Mouse (Mus musculus) erythroblast, embryonic 14.5 days (primary cell): ENCODE results near the gene Pglyrp2. TPM values are rescaled to one million over a fixed set of nuclear protein-coding genes. Genes with fewer than 3 reads are reported as not detected.
A peak's percentile ranks its signal among the peaks of the same experiment; 100 is the strongest.

ENCODE experiments used
- H3K27me3 ChIP-seq: 2 replicates; pipeline ENCODE4 v1.6.1; 2012; ENCODE audit warnings: inconsistent platforms; ENCODE audit not compliant: control insufficient read depth
- H3K36me3 ChIP-seq: 2 replicates; pipeline ENCODE4 v1.6.1; 2012; ENCODE audit warnings: mild to moderate bottlenecking, inconsistent platforms; ENCODE audit not compliant: control insufficient read depth
- H3K4me1 ChIP-seq: 2 replicates; pipeline ENCODE4 v1.6.1; 2012; ENCODE audit warnings: inconsistent platforms; ENCODE audit not compliant: control insufficient read depth
- H3K4me3 ChIP-seq: replicated peaks from 2 replicates; pipeline ENCODE3; 2012; ENCODE audit warnings: moderate library complexity, mild to moderate bottlenecking, inconsistent platforms
- H3K9me3 ChIP-seq: 2 replicates; pipeline ENCODE4 v1.6.1; 2012; ENCODE audit warnings: low read length, inconsistent platforms, mixed read lengths; ENCODE audit not compliant: control insufficient read depth
- GATA1 ChIP-seq: IDR thresholded peaks from 2 replicates; pipeline ENCODE4 v1.6.1; 2012; ENCODE audit warnings: low read length, inconsistent platforms, mixed read lengths
- TAL1 ChIP-seq: IDR thresholded peaks from 3 replicates; pipeline ENCODE4 v1.6.1; 2012; ENCODE audit warnings: low read length, inconsistent platforms, mixed read lengths
- polyA plus RNA-seq: library from polyadenylated mRNA; stranded (reverse); fragments of >175 nt; gene quantifications from 2 replicates; pipeline ENCODE4 v1.2.3, GENCODE M21; 2012

The Pglyrp2 gene
- polyA plus RNA-seq, 1 experiment = 0.03 TPM

DNA sequence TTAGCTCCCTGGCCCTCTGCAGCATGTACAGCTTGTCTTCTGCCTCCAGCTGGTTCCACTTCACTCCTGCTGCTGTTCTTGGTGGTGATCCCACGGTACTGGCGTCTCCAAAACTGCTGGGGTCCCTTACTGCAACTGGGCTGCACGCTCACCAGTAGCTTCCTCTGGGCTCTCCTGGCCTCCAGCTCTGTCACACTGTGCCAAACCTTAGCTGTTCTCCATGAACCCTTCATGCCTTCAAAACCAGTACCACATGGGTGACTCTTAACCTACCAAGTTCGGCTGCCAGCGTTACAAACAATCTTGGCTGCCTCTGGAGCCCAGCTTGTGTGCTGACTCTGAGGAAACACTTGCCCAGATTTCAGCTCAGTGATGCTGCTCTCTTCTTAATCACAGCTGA, 21.0 kb upstream of the Pglyrp2 start:
- Histone ChIP-seq H3K27me3 (peaks cover 5% of the 10 kb centered on the region; the same call in 1 of the 2 replicates), H3K36me3 (no peaks in the 10 kb centered on the region), H3K9me3 (peaks cover 9% of the 10 kb centered on the region), H3K4me3 (no peak overlapping the region), H3K4me1 (no peaks in the 10 kb centered on the region)
- TF ChIP-seq GATA1 (no peak), TAL1 (no peak)

DNA sequence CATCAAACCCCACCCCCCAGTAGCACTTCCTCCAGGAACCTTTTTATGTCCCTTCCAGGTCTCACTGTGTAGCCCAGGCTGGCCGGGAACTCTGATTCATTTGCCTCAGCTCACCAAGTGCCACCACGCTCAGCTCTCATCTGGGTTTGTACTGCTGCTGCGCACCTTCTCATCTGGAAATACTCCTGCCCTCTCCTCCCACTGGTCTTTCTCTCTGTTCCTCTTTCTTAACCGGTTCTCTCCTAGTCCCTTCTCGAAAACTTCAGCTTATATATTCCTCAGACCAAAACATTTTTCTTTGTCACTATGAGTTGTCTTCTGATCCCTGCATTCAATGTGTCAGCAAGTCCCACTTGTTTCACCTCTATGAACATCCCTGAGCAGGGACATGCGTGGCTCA, 19.3 kb upstream of the Pglyrp2 start:
- H3K36me3 ChIP-seq = no peaks in the 10 kb centered on the region
- peaks cover 7% of the 10 kb centered on the region; the same call in 1 of the 2 replicates for H3K27me3 ChIP-seq
- TF ChIP-seq TAL1 (no peak), GATA1 (no peak)

DNA sequence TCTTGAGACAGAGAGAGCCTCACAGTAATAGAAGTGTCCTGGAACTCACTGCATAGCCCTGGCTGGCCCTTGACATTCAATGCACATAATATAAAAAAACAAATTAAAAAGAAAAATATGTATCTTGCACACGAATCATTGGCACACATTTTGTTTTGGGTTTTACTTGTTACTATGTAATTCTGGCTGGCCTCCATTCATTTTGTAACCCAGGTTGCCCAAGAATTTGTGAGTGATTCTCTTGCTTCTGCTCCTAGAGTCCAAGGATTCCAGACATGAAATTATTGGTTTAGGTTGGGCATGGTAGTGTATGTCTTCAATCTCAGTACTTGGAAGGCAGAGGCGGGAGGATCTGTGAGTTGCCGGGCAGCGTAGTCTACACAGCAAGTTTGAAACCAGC, 13.1 kb upstream of the Pglyrp2 start:
- TF ChIP-seq GATA1 (no peak), TAL1 (no peak)
- Histone ChIP-seq H3K9me3 (no peaks in the 10 kb centered on the region), H3K27me3 (peaks cover 4% of the 10 kb centered on the region; the same call in 1 of the 2 replicates), H3K4me3 (no peak overlapping the region), H3K36me3 (no peaks in the 10 kb centered on the region), H3K4me1 (no peaks in the 10 kb centered on the region)

More for the DNA sequence above, 19.3 kb upstream of the Pglyrp2 start:
- H3K4me3 ChIP-seq = no peak overlapping the region
- no peaks in the 10 kb centered on the region for H3K4me1 ChIP-seq
- peaks cover 2% of the 10 kb centered on the region; the same call in 1 of the 2 replicates for H3K9me3 ChIP-seq

DNA sequence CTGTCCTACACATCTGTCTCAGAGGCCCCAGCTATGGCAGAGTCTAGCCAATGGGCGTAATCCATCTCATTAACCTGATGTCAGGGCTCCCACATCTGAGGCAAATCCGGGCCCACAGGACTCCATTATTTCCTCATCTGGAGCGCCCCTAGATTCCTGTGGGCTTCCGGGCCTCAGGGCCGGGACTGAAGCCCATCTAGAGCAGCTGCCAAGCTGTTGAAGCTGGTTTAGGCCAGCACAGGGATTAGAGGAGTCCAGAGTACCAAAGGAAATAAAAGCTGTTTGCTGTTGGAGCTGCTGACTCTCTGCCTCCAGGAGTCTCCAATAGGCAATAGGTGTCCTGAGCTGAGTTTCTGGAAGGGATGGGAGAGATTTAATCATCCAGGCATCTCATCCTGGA, 11.2 kb upstream of the Pglyrp2 start:
- no peaks in the 10 kb centered on the region for H3K4me1 ChIP-seq
- no peak overlapping the region for H3K4me3 ChIP-seq
- no peak for TF ChIP-seq GATA1
- TF ChIP-seq TAL1 = no peak
- 0 out of 2 replicates have a peak, but pooled peaks cover 2% of the 10 kb centered on the region for H3K27me3 ChIP-seq
- H3K36me3 ChIP-seq = no peaks in the 10 kb centered on the region
- no peaks in the 10 kb centered on the region for H3K9me3 ChIP-seq

DNA sequence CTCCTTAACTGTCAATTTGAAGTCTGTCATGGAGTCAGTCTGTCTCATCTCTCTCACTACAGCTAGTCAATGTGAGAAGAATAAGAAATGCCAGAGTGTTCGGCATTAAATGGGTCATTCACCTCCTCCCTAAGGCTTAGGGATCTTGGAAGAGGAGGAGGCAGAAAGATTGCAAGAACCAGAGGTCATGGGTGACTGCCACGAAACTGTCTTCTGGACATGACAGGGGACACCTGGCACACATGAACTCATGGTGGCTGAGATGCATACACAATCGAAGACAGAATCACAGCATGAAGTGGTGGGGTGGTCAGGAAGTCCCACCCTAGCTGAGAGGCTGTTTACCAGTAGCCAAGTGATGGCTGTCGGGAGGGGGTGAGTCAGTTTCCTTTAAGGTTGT, 10.4 kb upstream of the Pglyrp2 start:
- Histone ChIP-seq H3K4me1 (no peaks in the 10 kb centered on the region), H3K4me3 (no peak overlapping the region), H3K9me3 (no peaks in the 10 kb centered on the region), H3K27me3 (no peaks in the 10 kb centered on the region), H3K36me3 (no peaks in the 10 kb centered on the region)
- TF ChIP-seq TAL1 = 0 out of 3 replicates have a peak, but pooled peaks have one; percentile 16
- no peak for TF ChIP-seq GATA1

DNA sequence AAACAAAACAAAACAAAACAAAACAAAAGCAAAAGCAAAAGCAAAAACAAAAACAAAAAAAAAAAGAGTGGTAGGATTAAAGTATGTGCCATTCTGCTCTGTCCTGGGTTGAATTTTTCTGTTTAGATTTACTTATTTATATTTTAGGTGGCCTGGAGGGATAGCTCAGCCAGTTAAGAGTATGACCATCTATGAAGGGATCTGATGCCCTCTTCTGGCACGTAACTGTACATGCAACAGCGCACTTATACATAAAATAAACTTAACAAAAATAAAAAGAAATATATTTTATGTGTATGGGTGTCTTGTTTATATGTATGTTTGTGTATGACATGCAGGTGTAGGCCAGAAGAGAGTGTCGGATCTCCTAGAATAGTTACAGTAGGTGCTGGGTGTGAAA, 8.0 kb upstream of the Pglyrp2 start:
- Histone ChIP-seq H3K27me3 (no peaks in the 10 kb centered on the region), H3K36me3 (no peaks in the 10 kb centered on the region), H3K4me1 (no peaks in the 10 kb centered on the region), H3K9me3 (no peaks in the 10 kb centered on the region), H3K4me3 (no peak overlapping the region)
- TF ChIP-seq GATA1 (no peak), TAL1 (no peak)

DNA sequence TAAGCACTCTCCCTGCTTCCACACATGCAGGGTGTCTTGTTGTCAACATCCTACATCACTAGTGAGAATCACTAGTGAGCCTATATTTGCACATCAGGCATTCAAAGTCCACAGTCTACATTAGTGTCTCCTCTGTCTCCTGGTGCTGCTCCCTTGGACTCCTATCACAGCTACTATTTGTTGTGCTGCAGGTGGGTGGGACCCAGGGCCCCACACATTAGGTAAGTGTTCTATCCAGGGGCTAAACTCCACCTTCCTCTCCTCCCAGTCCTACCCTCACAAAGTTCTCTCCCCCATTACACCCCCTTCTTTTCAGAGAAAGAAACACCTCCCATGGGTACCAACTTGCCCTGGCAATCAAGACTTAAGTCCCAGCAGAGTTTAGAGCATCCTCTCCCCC, 2.6 kb upstream of the Pglyrp2 start:
- H3K27me3 ChIP-seq = no peaks in the 10 kb centered on the region
- TF ChIP-seq TAL1 (no peak), GATA1 (no peak)
- H3K4me3 ChIP-seq = no peak overlapping the region
- no peaks in the 10 kb centered on the region for H3K4me1 ChIP-seq
- no peaks in the 10 kb centered on the region for H3K9me3 ChIP-seq
- H3K36me3 ChIP-seq = no peaks in the 10 kb centered on the region

DNA sequence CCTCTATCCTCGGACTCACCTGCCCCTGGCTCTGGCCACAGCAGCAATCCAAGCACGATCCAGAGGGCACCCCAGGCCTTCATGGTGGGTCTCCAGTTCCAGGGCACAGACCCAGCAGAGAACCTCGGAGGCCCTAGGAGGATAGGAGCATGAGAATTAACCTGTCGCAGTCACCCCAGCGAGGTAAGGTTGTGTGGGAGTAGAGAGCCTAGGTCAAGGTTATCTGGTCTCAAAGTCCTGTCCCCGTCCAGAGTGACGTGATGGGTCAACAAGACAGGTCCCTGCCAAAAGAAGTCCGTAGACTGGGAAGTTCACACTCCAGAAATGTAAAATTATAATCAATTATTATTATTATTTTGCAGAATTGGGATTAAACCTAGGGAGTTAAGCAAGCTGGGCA, 3.2 kb downstream of the Pglyrp2 start:
- H3K9me3 ChIP-seq = no peaks in the 10 kb centered on the region
- no peaks in the 10 kb centered on the region for H3K36me3 ChIP-seq
- H3K4me3 ChIP-seq = no peak overlapping the region
- H3K27me3 ChIP-seq = no peaks in the 10 kb centered on the region
- no peaks in the 10 kb centered on the region for H3K4me1 ChIP-seq
- TF ChIP-seq GATA1 (no peak), TAL1 (no peak)

DNA sequence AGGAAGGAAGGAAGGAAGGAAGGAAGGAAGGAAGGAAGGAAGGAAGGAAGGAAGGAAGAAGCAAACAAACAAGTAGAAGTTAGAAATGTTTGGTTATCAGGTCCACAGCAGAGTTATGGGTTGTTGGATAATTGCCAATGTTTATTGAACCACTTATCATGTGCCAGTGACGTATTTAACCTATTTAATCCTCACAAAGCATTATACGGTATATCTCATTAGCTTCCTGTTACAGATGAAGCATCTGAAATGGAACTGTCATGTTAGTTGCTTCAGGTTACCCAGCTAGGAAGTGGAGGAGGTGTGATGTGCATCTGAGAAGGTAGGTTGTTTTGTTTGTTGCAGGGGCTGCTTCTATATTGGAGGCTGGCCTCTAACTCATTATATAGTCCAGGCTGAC, 4.0 kb downstream of the Pglyrp2 start:
- H3K27me3 ChIP-seq = no peaks in the 10 kb centered on the region
- no peak overlapping the region for H3K4me3 ChIP-seq
- no peak for TF ChIP-seq GATA1
- no peak for TF ChIP-seq TAL1
- no peaks in the 10 kb centered on the region for H3K9me3 ChIP-seq
- H3K4me1 ChIP-seq = no peaks in the 10 kb centered on the region
- no peaks in the 10 kb centered on the region for H3K36me3 ChIP-seq

DNA sequence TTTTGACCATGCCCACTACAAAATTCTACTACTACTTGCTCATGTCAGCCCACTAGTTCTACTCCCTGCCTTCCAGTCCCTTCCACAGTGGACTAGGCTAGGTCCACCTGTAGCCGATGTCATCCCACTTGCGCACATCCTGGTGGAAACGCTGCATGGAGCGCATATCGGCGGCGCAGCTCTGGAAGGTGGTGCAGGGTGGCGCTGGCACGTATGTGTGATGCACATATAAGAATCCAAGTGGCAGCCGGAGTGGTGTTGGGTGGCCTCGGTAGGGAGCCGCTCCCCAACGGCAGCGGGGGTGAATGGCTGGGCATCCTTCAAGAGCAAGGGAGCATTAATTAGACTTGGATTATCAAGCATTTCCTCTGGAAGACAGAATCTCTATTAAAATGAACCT, 7.2 kb downstream of the Pglyrp2 start:
- H3K27me3 ChIP-seq = no peaks in the 10 kb centered on the region
- H3K4me3 ChIP-seq = no peak overlapping the region
- TF ChIP-seq GATA1 (no peak), TAL1 (no peak)

More for the DNA sequence above, 7.2 kb downstream of the Pglyrp2 start:
- no peaks in the 10 kb centered on the region for H3K9me3 ChIP-seq
- no peaks in the 10 kb centered on the region for H3K36me3 ChIP-seq
- no peaks in the 10 kb centered on the region for H3K4me1 ChIP-seq
